Mouse (Mus musculus) midbrain, embryonic 10.5 days (tissue): ENCODE data around the gene Gdpd3. TPM values are rescaled to one million over a fixed set of nuclear protein-coding genes. Genes with fewer than 3 reads are reported as not detected.

ENCODE experiments used
- DNase-seq: peaks from one replicate; pipeline ENCODE4 v3.0.0-alpha.2; 2017; ENCODE audit warnings: low spot score
- H3K27ac ChIP-seq: fragments of 300-500 bp; sonication (generic); replicated peaks from 2 replicates; pipeline ENCODE4 v1.5.1; 2016; ENCODE audit warnings: mild to moderate bottlenecking
- H3K27me3 ChIP-seq: fragments of 300-500 bp; sonication (generic); 2 replicates; pipeline ENCODE4 v1.6.1; 2016; ENCODE audit warnings: low read depth, mild to moderate bottlenecking; ENCODE audit not compliant: poor library complexity, severe bottlenecking
- H3K36me3 ChIP-seq: fragments of 300-500 bp; sonication (generic); 2 replicates; pipeline ENCODE4 v1.6.1; 2016; ENCODE audit warnings: mild to moderate bottlenecking, moderate library complexity
- H3K4me1 ChIP-seq: fragments of 300-500 bp; sonication (generic); 2 replicates; pipeline ENCODE4 v1.6.1; 2016
- H3K4me3 ChIP-seq: fragments of 300-500 bp; sonication (generic); 2 replicates; pipeline ENCODE4 v1.5.1; 2016; ENCODE audit warnings: mild to moderate bottlenecking, moderate library complexity
- H3K9me3 ChIP-seq: fragments of 300-500 bp; sonication (generic); replicated peaks from 2 replicates; pipeline ENCODE4 v1.6.1; 2016; ENCODE audit warnings: mild to moderate bottlenecking
- WGBS: fragments of 180-500 bp; shearing (Covaris S2); methylation state at CpG from one replicate; pipeline ENCODE4 v1.1.7; 2016; 5-methylcytosine and 5-hydroxymethylcytosine counted together
- polyA plus RNA-seq: library from polyadenylated mRNA; unstranded; fragments of >200 nt; fragmentation: Nextera tagmentation; extraction: Ambion mirVana; gene quantifications from 2 replicates; pipeline ENCODE4 v1.2.1, GENCODE M21; 2016

Gene Gdpd3
- polyA plus RNA-seq, 1 experiment from 2014 or later, result 1.1 TPM

DNA sequence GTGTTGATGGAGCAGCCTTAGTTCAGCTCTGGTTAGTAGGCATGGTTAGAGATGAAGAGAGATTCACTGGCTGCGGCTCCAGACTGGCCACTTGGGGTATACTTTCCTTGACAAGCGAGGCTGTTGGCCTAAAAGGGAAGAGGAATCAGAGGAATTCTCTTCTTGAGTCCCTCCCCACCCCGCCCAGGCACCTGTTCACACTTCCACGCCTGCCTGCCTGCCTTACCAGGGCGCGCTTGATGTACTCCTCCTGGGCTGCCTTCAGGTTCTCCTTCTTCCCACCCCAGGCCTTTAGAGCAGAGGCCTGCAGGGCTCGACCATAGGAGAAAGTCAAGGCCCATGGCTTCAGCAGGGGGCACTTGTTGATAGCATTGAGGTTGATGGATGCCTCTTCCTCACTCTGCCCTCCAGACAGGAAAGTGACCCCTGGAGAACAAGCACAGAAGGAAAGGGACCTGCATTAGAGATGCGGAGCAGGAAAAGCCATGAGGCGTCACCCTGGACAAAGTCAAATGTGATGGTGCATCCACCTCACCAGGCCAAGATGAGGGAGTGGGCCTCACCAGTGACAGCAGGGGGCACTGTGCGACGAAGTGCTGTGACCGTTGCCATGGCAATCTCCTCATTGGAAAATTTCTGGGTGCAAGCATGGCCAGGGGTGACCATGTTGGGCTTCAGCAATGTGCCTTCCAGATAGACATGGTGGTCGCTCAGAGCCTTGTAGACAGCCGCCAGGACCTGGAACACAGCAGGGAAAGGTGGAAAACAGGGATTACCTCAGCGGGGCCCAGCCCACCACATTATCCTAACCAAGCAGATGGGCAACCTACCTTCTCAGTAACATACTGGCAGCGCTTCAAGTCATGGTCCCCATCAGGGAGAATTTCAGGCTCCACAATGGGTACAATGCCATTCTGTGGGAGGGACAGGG, 29.5 kb downstream of the Gdpd3 start:
- Histone ChIP-seq H3K4me3 (peak overlapping the region; percentile 96), H3K36me3 (peaks cover 49% of the 10 kb centered on the region), H3K4me1 (peaks cover 68% of the 10 kb centered on the region), H3K27me3 (no peaks in the 10 kb centered on the region), H3K27ac (no peak overlapping the region), H3K9me3 (no peaks in the 10 kb centered on the region)
- DNase-seq, result no peak
- WGBS, result 82% methylated on average over 16 of the region's 16 CpGs

DNA sequence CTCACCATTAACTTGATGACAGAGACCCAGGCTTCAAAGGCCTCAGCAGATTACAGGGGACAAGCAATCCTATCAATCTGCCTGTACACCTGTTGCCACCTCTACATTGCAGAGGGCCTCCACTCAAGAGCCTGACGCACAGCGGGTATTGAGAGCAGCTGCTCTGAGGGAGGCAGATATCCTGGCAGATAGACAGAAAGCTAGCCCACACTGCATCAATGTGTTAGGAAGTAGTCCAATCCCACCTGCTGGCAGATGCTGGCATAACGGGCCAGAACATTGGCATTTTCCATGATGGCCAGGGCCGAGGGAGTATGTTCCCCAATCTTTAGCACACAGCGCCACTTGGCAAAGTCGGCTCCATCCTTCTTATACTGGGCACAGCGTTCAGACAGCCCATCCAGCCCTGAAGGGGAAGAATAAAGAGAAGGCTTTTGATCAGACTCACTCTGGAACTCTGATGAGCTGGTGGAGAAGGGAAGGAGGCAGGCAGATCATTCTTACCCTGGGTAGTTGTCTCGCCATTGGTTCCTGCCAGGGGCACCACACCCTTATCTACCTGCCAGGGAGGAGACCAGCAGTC, 30.3 kb downstream of the Gdpd3 start:
- H3K9me3 ChIP-seq, result no peaks in the 10 kb centered on the region
- peaks cover 64% of the 10 kb centered on the region for H3K4me1 ChIP-seq
- no peak for DNase-seq
- no peaks in the 10 kb centered on the region for H3K27me3 ChIP-seq
- peaks cover 53% of the 10 kb centered on the region for H3K36me3 ChIP-seq
- 0 out of 2 replicates have a peak overlapping the region, but pooled peaks have one; percentile 97 for H3K27ac ChIP-seq
- peak overlapping the region; percentile 96 for H3K4me3 ChIP-seq
- 82% methylated on average over 8 of the region's 8 CpGs for WGBS

DNA sequence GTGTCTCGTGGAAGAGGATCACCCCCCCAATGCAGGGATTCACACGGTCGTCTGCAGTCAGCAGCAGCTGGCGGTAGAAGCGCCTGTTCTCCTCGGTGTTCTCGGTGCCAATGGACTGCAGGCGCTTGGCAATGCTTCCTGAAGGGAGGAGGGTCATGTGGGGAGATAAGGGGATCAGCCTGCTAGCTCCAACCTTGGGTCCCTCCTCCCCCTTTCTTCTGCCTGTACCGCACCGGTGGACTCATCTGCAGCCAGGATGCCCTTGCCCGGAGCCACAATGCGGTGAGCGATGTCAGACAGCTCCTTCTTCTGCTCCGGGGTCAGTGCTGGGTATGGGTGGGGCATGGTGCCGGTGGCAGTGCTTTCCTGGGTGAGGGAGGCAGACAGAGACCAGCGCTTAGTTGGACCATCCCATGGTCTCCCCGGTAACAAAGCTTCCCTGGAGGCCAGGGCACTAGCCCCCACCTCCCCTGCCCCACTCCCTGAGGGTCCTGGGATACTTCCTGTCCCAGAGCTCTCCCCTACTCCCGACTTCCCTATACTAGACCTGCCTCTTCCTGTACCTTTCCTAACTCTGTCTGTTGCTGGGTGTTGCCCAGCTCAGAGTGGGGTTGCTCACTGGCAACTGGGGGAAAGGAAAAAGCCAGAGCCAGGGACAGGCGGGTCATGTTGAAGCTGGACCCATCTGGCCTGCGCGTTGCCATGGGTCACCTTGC, 31.4 kb downstream of the Gdpd3 start, which contains the start of gene Fam57b:
TSS of gene Fam57b (plus strand) at position 258 of the 716 bp plus-strand sequence.
- peak within 1 kb of the TSS; percentile 97 for H3K27ac ChIP-seq
- peak within 1 kb of the TSS; percentile 96 for H3K4me3 ChIP-seq
- no peaks in the 10 kb centered on the region for H3K27me3 ChIP-seq
- peaks cover 63% of the 10 kb centered on the region for H3K36me3 ChIP-seq
- H3K9me3 ChIP-seq, result no peaks in the 10 kb centered on the region
- peaks cover 60% of the 10 kb centered on the region for H3K4me1 ChIP-seq
- no peak for DNase-seq
- WGBS, result 41% methylated on average over 21 of the region's 21 CpGs

DNA sequence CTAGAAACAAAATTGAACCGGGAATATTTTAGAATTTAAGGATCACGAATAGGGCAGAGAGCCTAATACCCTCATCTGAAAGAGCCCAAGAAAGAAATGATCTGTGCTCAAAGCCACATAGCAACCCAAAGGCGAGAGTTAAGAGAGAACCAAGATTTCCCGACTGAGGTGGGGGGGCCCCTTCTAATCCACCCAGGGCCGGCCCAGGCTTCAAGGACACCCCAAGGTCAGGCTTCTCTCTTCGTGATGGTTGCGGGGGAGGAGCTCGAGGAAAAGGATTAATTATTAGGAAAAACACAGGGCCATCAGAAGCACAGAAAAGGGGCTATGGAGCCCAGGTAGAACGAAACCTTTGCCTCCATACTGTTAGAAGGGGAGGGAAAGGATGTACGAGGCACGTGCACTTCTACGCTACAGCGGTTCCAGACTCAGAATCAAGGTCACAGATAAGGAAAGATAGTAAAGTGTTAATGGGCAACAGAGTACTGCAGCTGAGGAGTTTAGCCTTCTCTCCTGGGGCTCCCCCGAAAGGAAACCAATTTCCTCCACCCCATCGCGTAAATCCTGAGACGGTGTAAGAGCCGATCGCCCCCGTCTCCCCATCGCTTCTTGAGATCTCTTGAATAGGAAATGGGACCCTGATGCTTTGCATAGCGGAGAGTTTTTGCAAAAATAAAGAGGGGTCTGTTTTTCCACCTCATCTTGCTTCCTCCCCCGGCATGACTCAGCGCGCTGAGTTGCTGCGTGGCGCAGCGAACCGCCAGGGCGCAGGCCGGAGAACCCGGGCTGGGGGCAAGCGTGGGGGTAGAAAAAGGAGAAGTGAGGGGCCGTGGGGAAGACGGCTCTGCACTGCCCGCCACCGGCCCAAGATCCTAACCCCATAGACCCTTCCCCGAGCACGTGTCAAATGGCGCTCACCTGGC, 32.3 kb downstream of the Gdpd3 start:
- DNase-seq, result no peak
- H3K4me3 ChIP-seq, result peak overlapping the region; percentile 96
- under 1% methylated on average over 40 of the region's 40 CpGs for WGBS
- peak overlapping the region; percentile 97 for H3K27ac ChIP-seq
- H3K4me1 ChIP-seq, result peaks cover 52% of the 10 kb centered on the region
- no peaks in the 10 kb centered on the region for H3K9me3 ChIP-seq
- peaks cover 71% of the 10 kb centered on the region for H3K36me3 ChIP-seq
- H3K27me3 ChIP-seq, result no peaks in the 10 kb centered on the region

DNA sequence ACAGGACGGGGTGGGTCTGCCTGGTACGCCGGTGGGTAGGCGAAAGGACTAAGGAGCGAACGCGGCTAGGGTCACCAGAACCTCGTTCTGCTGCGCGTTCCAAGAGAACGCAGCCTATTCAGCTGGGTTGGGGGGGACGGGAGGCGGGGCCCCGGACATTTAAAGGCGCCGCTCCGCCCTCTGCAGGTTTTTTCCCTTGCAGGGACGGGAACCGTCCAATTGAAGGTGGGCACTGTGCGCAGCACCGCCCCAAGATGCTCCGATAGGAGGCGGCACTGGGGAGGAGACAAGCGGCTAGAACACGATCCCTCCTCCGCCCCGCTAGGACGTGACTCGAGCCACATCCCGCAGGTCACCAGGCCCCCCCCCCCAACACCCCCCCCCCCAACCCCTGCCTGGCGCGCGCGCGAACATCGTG, 32.9 kb downstream of the Gdpd3 start:
- H3K9me3 ChIP-seq, result no peaks in the 10 kb centered on the region
- H3K4me3 ChIP-seq, result peak overlapping the region; percentile 96
- peak; percentile 97 for DNase-seq
- H3K4me1 ChIP-seq, result peaks cover 50% of the 10 kb centered on the region
- H3K36me3 ChIP-seq, result peaks cover 73% of the 10 kb centered on the region
- H3K27me3 ChIP-seq, result no peaks in the 10 kb centered on the region
- H3K27ac ChIP-seq, result peak overlapping the region; percentile 97
- WGBS, result under 1% methylated on average over 32 of the region's 36 CpGs

DNA sequence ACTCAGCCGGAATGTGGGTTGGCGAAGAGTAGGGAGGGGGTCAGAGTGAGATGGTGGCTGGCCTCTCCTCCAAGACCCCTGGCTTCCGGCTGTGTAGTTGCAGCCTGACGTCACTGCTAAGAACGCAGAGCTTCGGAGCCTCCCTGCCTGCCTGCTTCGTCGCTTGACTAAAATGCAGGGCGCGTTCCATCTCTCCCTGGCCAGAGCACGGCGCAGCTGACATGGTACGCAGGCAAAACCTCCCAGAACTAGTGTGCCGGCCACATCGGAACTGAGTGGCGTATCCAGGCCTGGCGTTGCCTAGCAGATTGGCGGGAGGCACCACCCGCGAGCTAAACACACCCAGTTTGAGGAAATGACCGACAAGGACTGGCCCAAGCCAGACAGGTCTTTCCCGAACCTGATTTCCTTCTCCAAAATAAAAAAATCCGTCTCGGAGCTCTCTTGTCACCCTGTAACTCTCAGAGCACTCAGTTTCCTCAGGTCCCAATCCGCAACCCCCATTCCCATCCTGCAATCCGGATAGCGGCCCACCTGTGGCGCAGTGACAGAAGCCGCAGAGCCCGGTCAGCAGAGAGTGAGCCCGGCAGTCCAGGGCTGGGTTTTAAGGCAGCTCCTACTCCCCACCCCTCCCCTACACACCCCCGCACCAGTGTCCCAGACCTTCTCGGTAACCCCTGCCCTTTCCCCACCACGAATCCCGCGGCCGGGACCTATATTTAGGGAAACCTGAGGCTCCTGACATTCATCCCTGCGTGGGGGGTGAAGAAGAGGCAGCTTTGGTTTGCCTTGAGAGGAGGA, 33.5 kb downstream of the Gdpd3 start:
- WGBS, result under 1% methylated on average over 38 of the region's 38 CpGs
- peak overlapping the region; percentile 96 for H3K4me3 ChIP-seq
- no peaks in the 10 kb centered on the region for H3K27me3 ChIP-seq
- peaks cover 73% of the 10 kb centered on the region for H3K36me3 ChIP-seq
- H3K27ac ChIP-seq, result peak overlapping the region; percentile 97
- H3K9me3 ChIP-seq, result no peaks in the 10 kb centered on the region
- no peak for DNase-seq
- peaks cover 50% of the 10 kb centered on the region for H3K4me1 ChIP-seq

DNA sequence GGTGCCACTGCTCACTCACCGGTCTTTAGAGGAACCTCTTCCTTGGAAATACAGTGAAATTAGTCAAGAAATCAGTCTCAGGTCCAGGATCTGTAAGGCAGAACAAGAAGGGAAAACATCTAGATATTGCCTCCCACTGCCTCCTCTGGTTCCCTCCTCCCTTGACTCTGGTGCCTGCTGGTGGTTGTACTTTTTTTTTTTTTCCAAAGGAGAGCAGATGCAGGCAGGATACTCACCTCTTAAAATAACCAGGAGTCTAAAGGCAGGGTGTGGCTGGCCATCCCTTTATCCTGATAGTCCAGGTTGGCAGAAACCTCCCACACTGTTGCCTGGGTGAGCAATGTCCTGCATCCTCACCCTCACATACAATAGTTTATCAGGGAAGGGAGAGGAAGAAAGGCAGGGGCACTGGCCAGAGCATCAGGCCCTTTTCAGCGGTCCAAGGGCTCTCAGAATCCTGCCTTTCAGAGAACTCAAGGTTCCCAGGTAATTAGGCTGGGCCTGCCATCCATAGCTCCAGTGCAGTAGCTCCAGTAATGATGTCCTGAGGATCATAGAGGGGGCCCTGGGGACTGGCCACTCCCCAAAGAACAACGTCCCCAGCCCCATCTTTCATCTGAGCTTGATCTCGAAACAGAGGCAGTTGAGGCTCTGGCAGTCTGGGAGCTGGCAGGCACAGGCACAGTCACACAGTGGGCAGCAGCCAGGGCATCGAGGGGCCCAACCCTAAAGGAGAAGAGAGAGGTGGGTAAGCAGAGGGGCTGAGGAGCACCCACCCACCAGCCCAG, 34.3 kb downstream of the Gdpd3 start:
- H3K36me3 ChIP-seq, result peaks cover 72% of the 10 kb centered on the region
- peaks cover 47% of the 10 kb centered on the region for H3K4me1 ChIP-seq
- no peak for DNase-seq
- H3K4me3 ChIP-seq, result peak overlapping the region; percentile 96
- no peaks in the 10 kb centered on the region for H3K9me3 ChIP-seq
- no peaks in the 10 kb centered on the region for H3K27me3 ChIP-seq
- WGBS, result 44% methylated on average over 5 of the region's 5 CpGs
- peak overlapping the region; percentile 97 for H3K27ac ChIP-seq

DNA sequence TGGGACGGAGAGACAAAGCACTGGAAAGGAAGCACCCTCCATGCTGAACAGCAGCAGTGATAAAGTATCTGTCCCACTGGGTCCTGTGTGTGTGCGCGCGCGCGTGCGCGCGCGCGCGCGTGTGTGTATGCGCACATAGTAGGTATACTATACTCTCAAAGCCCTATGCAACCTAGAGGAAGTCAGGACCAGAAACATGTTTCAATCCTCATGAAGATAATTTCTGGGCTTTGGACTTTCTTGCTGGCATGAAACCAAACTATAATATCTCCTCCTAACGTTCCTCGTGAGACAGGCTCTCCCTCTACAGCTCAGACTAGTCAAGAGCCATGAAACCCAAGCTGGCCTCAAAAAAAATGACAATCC, 34.9 kb downstream of the Gdpd3 start:
- Histone ChIP-seq H3K27ac (peak overlapping the region; percentile 97), H3K36me3 (peaks cover 72% of the 10 kb centered on the region), H3K4me1 (peaks cover 42% of the 10 kb centered on the region), H3K27me3 (no peaks in the 10 kb centered on the region), H3K4me3 (no peak overlapping the region), H3K9me3 (no peaks in the 10 kb centered on the region)
- WGBS, result 95% methylated on average over 16 of the region's 16 CpGs
- DNase-seq, result no peak

DNA sequence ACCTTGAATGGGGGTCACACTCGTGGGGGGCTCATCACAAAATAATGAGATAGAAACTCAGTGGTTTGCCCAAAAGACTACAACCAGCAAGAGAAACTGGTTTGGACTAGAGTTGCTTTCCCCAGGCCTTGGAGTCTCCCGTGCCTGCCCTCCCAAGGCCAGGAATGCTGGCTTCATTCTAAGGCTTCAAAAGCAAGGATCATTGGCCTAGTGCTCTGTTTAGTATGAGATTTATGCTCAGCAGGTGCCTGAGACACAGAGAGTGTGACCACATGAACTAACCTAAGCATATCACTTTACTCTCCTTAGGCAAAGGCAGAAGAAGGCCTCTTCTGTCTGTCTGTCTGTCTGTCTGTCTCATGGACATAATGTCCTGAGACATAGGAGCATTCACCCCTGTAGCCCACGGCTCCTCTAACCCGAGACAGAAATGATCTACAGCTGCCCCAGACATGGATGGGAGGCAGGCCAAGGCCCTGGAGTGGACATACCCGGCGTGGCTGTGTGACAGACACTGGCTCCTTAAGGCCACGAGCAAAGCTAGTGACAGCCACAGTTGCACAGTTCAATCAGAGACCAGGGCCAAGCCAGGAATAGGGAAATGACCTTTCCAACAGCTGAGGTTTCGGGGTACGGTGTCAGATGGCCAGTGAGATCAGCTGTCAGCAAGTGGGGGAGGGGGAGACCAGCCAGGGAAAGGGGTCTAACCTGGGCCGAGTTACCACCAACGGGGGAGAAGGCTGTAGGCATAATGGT, 36.2 kb downstream of the Gdpd3 start:
- no peaks in the 10 kb centered on the region for H3K27me3 ChIP-seq
- H3K4me3 ChIP-seq, result no peak overlapping the region
- H3K36me3 ChIP-seq, result peaks cover 72% of the 10 kb centered on the region
- no peak for DNase-seq
- peaks cover 33% of the 10 kb centered on the region for H3K4me1 ChIP-seq
- H3K9me3 ChIP-seq, result no peaks in the 10 kb centered on the region
- H3K27ac ChIP-seq, result no peak overlapping the region
- 89% methylated on average over 11 of the region's 11 CpGs for WGBS

DNA sequence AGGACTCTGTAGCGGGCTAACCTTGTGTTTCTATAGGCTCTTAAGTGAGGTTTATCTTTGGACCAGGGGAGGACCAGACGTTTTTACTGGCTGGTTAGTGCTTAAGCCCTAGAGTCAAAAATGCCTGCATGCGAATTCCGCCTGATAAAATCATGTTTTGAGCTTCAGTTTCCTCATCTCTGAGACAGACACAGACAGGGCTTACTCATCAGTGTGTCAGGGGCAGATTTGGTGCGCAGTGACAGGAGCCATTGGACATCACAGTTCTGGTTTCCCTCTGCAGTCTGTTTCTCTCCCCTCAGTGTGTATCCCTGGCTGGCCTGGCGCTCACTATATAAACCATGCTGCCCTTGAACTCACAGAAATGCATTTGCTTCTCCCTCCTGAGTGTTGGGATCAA, 37.0 kb downstream of the Gdpd3 start:
- H3K36me3 ChIP-seq, result peaks cover 70% of the 10 kb centered on the region
- no peak for DNase-seq
- H3K27me3 ChIP-seq, result no peaks in the 10 kb centered on the region
- WGBS, result 93% methylated on average over 6 of the region's 6 CpGs
- no peak overlapping the region for H3K4me3 ChIP-seq
- peaks cover 33% of the 10 kb centered on the region for H3K4me1 ChIP-seq
- H3K9me3 ChIP-seq, result no peaks in the 10 kb centered on the region
- H3K27ac ChIP-seq, result no peak overlapping the region
